Mouse (Mus musculus): ENCODE measurements around the gene Atp6v0a4.

DNA sequence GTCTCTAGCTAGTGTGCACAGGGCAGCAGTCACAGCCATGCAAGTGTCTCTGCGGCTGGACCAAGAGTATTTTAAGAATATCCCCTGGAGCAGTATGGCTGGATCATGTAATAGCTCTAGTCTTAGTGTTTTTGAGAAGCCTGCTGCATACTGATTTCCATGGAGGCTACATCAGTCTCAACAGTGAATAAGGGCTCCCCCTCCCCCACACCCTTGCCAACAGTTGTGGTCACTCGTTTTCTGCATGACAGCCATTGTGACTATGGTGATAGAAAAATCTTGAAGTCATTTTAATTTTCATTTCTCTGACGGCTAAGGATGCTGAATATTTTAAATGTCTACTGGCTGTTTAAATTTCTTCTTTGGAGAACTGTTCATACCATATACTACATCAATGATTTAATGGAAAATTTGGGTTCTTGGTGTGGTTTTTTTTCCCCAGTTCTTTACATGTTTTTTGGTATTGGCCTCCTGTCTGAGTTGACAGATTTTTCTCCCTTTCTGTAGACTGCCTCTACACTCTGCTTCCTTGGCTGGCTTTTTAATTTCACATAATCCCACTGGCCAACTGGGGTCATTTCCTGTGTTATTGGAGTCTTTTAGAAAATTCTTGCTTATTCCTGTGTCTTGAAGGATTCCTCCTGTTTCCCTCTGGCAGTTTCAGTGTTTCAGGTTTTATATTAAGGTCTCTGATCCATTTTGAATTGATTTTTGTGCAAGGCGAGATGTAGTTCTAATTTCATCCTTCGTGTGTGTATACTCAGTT is 91.4 kb downstream of the Atp6v0a4 start:
- TF ChIP-seq E2F4 (IDR thresholded peaks at IDR 0.05; ENCODE audit: insufficient read depth) (no peak), SRF (IDR thresholded peaks at IDR 0.05; ENCODE audit: control insufficient read depth, insufficient read length, low read depth) (no peak), POLR2A (IDR thresholded peaks at IDR 0.05; ENCODE audit: insufficient read length, low read depth) (no peak), MYOG (IDR thresholded peaks at IDR 0.05; ENCODE audit: control insufficient read depth in 1 of 3, insufficient read depth in 1 of 3, insufficient read length in 2 of 3, low read depth in 2 of 3) (no peak), USF1 (IDR thresholded peaks at IDR 0.05; ENCODE audit: low read depth) (no peak)
